Mouse (Mus musculus): Measurements from ENCODE around the gene Ntrk1. TPM values are rescaled to one million over a fixed set of nuclear protein-coding genes. Genes with fewer than 3 reads are reported as not detected.
A peak's percentile ranks its signal among the peaks of the same experiment; 100 is the strongest.

Gene Ntrk1
- total RNA-seq, 2 experiments from 2014 or later = 0.14 to 0.47 TPM

GRCm38 (mm10) chr3:87812413-87812812, 17.5 kb upstream of the Ntrk1 start:
- H3K27ac ChIP-seq = no peak overlapping the region
- no peak for DNase-seq (ENCODE audit: extremely low spot score in 1 of 2, low spot score in 2 of 2)
- intact Hi-C loops (cut with DNase I) = no loop called here
- no peak overlapping the region for H3K4me3 ChIP-seq
- no peak for TF ChIP-seq CTCF (IDR thresholded peaks at IDR 0.05)

- no peak for DNase-seq (ENCODE audit: extremely low spot score in 1 of 2, low spot score in 2 of 2)
- H3K4me3 ChIP-seq = no peak overlapping the region
- no peak overlapping the region for H3K27ac ChIP-seq
- intact Hi-C loops (cut with DNase I) = no loop called here
- no peak for TF ChIP-seq CTCF (IDR thresholded peaks at IDR 0.05)
Measured at GRCm38 (mm10) chr3:87811297-87811696, 16.3 kb upstream of the Ntrk1 start.

- Histone ChIP-seq H3K4me3 (no peak overlapping the region), H3K27ac (no peak overlapping the region)
- TF ChIP-seq CTCF (IDR thresholded peaks at IDR 0.05) = no peak
- DNase-seq (ENCODE audit: extremely low spot score in 1 of 2, low spot score in 2 of 2) = no peak
- intact Hi-C loops (cut with DNase I) = no loop called here
Measured at GRCm38 (mm10) chr3:87809322-87809962, 14.5 kb upstream of the Ntrk1 start.

- Histone ChIP-seq H3K27ac (no peak overlapping the region), H3K4me3 (no peak overlapping the region)
- no peak for TF ChIP-seq CTCF (IDR thresholded peaks at IDR 0.05)
- intact Hi-C loops (cut with DNase I) = no loop called here
- no peak for DNase-seq (ENCODE audit: extremely low spot score in 1 of 2, low spot score in 2 of 2)
Measured at GRCm38 (mm10) chr3:87804038-87804677, 9.2 kb upstream of the Ntrk1 start.

GRCm38 (mm10) chr3:87801681-87802080, 6.7 kb upstream of the Ntrk1 start:
- no peak for TF ChIP-seq CTCF (IDR thresholded peaks at IDR 0.05)
- intact Hi-C loops (cut with DNase I) = no loop called here
- no peak overlapping the region for H3K4me3 ChIP-seq
- no peak overlapping the region for H3K27ac ChIP-seq
- DNase-seq (ENCODE audit: extremely low spot score in 1 of 2, low spot score in 2 of 2) = no peak

GRCm38 (mm10) chr3:87796736-87797334, 1.9 kb upstream of the Ntrk1 start, which contains the start of gene Insrr:
Insrr (plus strand) TSS chr3:87796951.
- no peak for TF ChIP-seq CTCF (IDR thresholded peaks at IDR 0.05)
- DNase-seq (ENCODE audit: extremely low spot score in 1 of 2, low spot score in 2 of 2) = no peak
- Histone ChIP-seq H3K4me3 (no peak within 1 kb of the TSS), H3K27ac (no peak within 1 kb of the TSS)
- intact Hi-C loops (cut with DNase I) = no loop called here

GRCm38 (mm10) chr3:87795336-87796277, 645 bp upstream of the Ntrk1 start:
- TF ChIP-seq CTCF (IDR thresholded peaks at IDR 0.05) = peak; percentile 77
- intact Hi-C loops (cut with DNase I) = loop anchor here (1.0 to 2.0 kb wide), 2 partner anchors 21 to 65 kb away; no protein-coding TSS in a partner anchor
- H3K4me3 ChIP-seq = no peak overlapping the region

GRCm38 (mm10) chr3:87789768-87790167, 5.2 kb downstream of the Ntrk1 start:
- Histone ChIP-seq H3K27ac (no peak overlapping the region), H3K4me3 (no peak overlapping the region)
- intact Hi-C loops (cut with DNase I) = no loop called here
- DNase-seq (ENCODE audit: extremely low spot score in 1 of 2, low spot score in 2 of 2) = no peak
- TF ChIP-seq CTCF (IDR thresholded peaks at IDR 0.05) = no peak

More at GRCm38 (mm10) chr3:87795336-87796277, 645 bp upstream of the Ntrk1 start:
- peak; percentile 23 to 50 for DNase-seq (ENCODE audit: extremely low spot score in 1 of 2, low spot score in 2 of 2)
- H3K27ac ChIP-seq = no peak overlapping the region

- TF ChIP-seq CTCF (IDR thresholded peaks at IDR 0.05) = no peak
- Histone ChIP-seq H3K4me3 (no peak overlapping the region), H3K27ac (no peak overlapping the region)
- intact Hi-C loops (cut with DNase I) = no loop called here
- DNase-seq (ENCODE audit: extremely low spot score in 1 of 2, low spot score in 2 of 2) = no peak
Measured at GRCm38 (mm10) chr3:87789248-87789647, 5.7 kb downstream of the Ntrk1 start.

GRCm38 (mm10) chr3:87785626-87786214, 9.2 kb downstream of the Ntrk1 start:
- TF ChIP-seq CTCF (IDR thresholded peaks at IDR 0.05) = no peak
- intact Hi-C loops (cut with DNase I) = no loop called here
- Histone ChIP-seq H3K4me3 (no peak overlapping the region), H3K27ac (no peak overlapping the region)
- DNase-seq (ENCODE audit: extremely low spot score in 1 of 2, low spot score in 2 of 2) = no peak

- H3K27ac ChIP-seq = no peak overlapping the region
- no peak for DNase-seq (ENCODE audit: extremely low spot score in 1 of 2, low spot score in 2 of 2)
- no peak overlapping the region for H3K4me3 ChIP-seq
- intact Hi-C loops (cut with DNase I) = no loop called here
- TF ChIP-seq CTCF (IDR thresholded peaks at IDR 0.05) = no peak
Measured at GRCm38 (mm10) chr3:87785156-87785555, 9.8 kb downstream of the Ntrk1 start.
